Mouse (Mus musculus) embryonic facial prominence, embryonic 11.5 days (tissue): ENCODE measurements around the gene Itk. TPM values are rescaled to one million over a fixed set of nuclear protein-coding genes. Genes with fewer than 3 reads are reported as not detected.

Source experiments
- ATAC-seq: fragments of 200-750 bp; cut with Nextera tagmentation; replicated peaks from 2 replicates; pipeline ENCODE4 v1.8.0; 2017; ENCODE audit warnings: low read depth; ENCODE audit not compliant: insufficient number of reproducible peaks, low FRiP score, low TSS enrichment
- DNase-seq: peaks from one replicate; pipeline ENCODE4 v3.0.0-alpha.2; 2015; ENCODE audit warnings: low spot score
- H3K27ac ChIP-seq: fragments of 300-500 bp; sonication (generic); replicated peaks from 2 replicates; pipeline ENCODE4 v1.5.1; 2014; ENCODE audit warnings: mild to moderate bottlenecking, low read depth, low read length, control low read depth
- H3K27me3 ChIP-seq: fragments of 300-500 bp; sonication (generic); 2 replicates; pipeline ENCODE4 v1.6.1; 2014; ENCODE audit warnings: mild to moderate bottlenecking, low read length, moderate library complexity, mixed read lengths; ENCODE audit not compliant: control insufficient read depth, insufficient read depth
- H3K36me3 ChIP-seq: fragments of 300-500 bp; sonication (generic); replicated peaks from 2 replicates; pipeline ENCODE4 v1.6.1; 2014; ENCODE audit warnings: low read depth, mild to moderate bottlenecking, low read length, moderate library complexity, mixed read lengths; ENCODE audit not compliant: control insufficient read depth, insufficient read depth
- H3K4me1 ChIP-seq: fragments of 300-500 bp; sonication (generic); 2 replicates; pipeline ENCODE4 v1.6.1; 2014; ENCODE audit warnings: low read length, mixed read lengths; ENCODE audit not compliant: control insufficient read depth, insufficient read depth
- H3K4me2 ChIP-seq: fragments of 300-500 bp; sonication (generic); 2 replicates; pipeline ENCODE4 v1.6.1; 2014; ENCODE audit warnings: low read depth, mild to moderate bottlenecking, control low read depth, low read length, moderate library complexity
- H3K4me3 ChIP-seq: fragments of 300-500 bp; sonication (generic); 2 replicates; pipeline ENCODE4 v1.5.1; 2014; ENCODE audit warnings: low read depth, low read length, control low read depth
- H3K9ac ChIP-seq: fragments of 300-500 bp; sonication (generic); replicated peaks from 2 replicates; pipeline ENCODE4 v1.6.1; 2014; ENCODE audit warnings: mild to moderate bottlenecking, control low read depth, low read length
- H3K9me3 ChIP-seq: fragments of 300-500 bp; sonication (generic); replicated peaks from 2 replicates; pipeline ENCODE4 v1.6.1; 2016; ENCODE audit warnings: mild to moderate bottlenecking, low read length, inconsistent platforms, mixed read lengths; ENCODE audit not compliant: control insufficient read depth
- WGBS: fragments of 180-500 bp; shearing (Covaris S2); extraction: QIAGEN DNeasy Blood & Tissue Kit; methylation state at CpG from one replicate; pipeline ENCODE4 v1.1.7; 2014; 5-methylcytosine and 5-hydroxymethylcytosine counted together
- polyA plus RNA-seq: library from polyadenylated mRNA; unstranded; fragments of >200 nt; fragmentation: Nextera tagmentation; extraction: Ambion mirVana; gene quantifications from 2 replicates; pipeline ENCODE4 v1.2.1, GENCODE M21; 2014

Itk gene
- polyA plus RNA-seq, 1 experiment from 2014 or later = not detected

DNA sequence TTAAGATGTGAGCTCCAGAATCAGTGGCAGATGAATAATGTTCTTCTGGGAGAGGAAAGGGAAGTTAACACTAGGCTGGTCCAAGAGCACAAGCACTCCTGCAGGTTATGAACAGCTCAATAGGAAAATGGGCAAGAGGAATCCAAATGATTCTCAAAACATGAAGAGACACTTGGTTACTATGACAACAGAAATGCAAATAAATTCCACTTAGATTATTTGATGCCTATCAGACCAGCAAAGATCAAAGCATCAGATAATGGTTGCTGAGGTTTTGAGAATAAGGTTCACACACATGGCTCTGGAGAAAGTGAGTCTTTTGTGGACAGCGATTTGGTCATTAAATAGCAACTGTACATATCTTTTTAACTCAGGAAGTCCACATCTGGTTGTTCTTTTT lies 12.0 kb downstream of the Itk start:
- ATAC-seq = no peak
- H3K27ac ChIP-seq = no peak overlapping the region
- H3K9me3 ChIP-seq = no peaks in the 10 kb centered on the region
- DNase-seq = no peak
- no peaks in the 10 kb centered on the region for H3K27me3 ChIP-seq
- WGBS = 76% methylated on average over 1 of the region's 1 CpGs
- no peaks in the 10 kb centered on the region for H3K4me1 ChIP-seq
- H3K4me3 ChIP-seq = no peak overlapping the region
- H3K4me2 ChIP-seq = no peak overlapping the region
- no peaks in the 10 kb centered on the region for H3K36me3 ChIP-seq
- H3K9ac ChIP-seq = no peak overlapping the region

DNA sequence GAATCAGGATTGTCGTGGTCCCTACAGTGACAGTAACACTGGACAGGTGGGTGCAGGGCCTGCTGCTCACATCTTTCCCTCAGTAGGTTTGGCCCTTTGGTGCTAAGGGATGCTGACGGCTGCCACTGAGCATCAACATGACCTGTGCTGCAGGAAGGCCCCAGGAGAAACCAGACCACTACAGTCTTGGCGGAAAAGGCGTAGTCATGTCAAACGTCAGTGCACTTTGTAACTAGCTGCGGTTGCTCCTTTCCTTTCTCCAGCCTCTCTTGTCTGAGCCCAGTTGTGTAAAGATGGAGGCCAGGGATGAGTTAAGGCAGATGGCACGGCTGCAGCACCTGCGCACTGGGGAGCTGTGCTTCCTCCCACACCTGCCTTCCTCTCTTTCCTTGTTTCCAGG lies 14.3 kb downstream of the Itk start:
- no peak overlapping the region for H3K4me3 ChIP-seq
- WGBS = 76% methylated on average over 8 of the region's 8 CpGs

DNA sequence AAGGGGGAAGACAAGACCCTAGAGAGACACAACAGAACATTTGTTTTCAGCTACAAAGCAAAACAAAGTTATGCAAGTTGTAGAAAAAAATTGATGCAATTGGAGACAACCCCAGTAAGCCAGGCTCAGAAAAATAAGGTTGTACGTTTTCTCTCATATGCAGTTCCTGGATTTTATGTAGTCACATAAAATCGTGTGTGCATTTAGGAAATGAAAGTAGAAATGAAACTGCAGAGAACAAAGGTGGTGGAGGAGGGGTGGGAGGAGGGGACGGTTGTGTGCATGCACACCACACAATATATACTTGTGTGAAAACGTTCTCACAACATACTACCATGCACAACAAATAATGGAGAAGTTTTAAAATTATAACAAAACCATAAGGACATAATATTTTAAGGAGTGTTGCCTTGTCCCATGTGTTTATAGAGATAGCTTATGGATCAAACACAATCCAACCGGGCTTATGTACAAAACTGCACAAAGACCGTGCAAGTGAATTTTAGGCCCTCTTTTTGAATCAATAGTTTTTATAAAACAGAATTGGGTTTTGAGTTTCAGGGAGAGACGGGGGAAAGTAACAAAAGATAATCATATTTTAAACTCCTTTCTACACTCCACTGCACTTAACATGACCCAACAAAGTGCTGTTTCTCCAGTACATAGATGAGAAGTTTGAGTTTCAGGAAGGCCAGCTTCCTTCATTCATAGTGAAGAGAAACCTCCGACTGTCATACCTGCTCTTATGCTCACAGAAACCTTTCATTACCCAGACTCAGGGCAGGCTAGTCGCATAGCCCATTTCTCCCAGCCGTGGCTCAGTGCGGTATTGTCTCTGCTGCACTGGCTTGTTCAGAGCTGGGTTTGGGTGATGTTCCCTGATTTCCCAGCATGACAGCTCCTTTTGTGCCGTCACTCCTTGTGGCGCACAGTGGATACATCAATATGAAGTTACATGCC lies 16.0 kb downstream of the Itk start:
- 81% methylated on average over 13 of the region's 13 CpGs for WGBS
- Histone ChIP-seq H3K4me2 (no peak overlapping the region), H3K9me3 (no peaks in the 10 kb centered on the region), H3K4me3 (no peak overlapping the region), H3K27me3 (no peaks in the 10 kb centered on the region), H3K9ac (no peak overlapping the region), H3K27ac (no peak overlapping the region), H3K36me3 (no peaks in the 10 kb centered on the region), H3K4me1 (no peaks in the 10 kb centered on the region)
- no peak for DNase-seq
- no peak for ATAC-seq

More for the DNA sequence above, 14.3 kb downstream of the Itk start:
- no peaks in the 10 kb centered on the region for H3K9me3 ChIP-seq
- H3K9ac ChIP-seq = no peak overlapping the region
- H3K27me3 ChIP-seq = no peaks in the 10 kb centered on the region
- H3K4me2 ChIP-seq = no peak overlapping the region
- ATAC-seq (no peak), DNase-seq (no peak)
- H3K27ac ChIP-seq = no peak overlapping the region
- no peaks in the 10 kb centered on the region for H3K36me3 ChIP-seq
- no peaks in the 10 kb centered on the region for H3K4me1 ChIP-seq

- Histone ChIP-seq H3K9ac (no peak overlapping the region), H3K27ac (no peak overlapping the region), H3K4me2 (no peak overlapping the region), H3K27me3 (no peaks in the 10 kb centered on the region), H3K4me1 (no peaks in the 10 kb centered on the region), H3K9me3 (no peaks in the 10 kb centered on the region), H3K36me3 (no peaks in the 10 kb centered on the region), H3K4me3 (no peak overlapping the region)
- DNase-seq = no peak
- ATAC-seq = no peak
- WGBS = 78% methylated on average over 8 of the region's 8 CpGs
These were observed 16.9 kb downstream of the Itk start for GRCm38 (mm10) chr11:46372331-46372953.

DNA sequence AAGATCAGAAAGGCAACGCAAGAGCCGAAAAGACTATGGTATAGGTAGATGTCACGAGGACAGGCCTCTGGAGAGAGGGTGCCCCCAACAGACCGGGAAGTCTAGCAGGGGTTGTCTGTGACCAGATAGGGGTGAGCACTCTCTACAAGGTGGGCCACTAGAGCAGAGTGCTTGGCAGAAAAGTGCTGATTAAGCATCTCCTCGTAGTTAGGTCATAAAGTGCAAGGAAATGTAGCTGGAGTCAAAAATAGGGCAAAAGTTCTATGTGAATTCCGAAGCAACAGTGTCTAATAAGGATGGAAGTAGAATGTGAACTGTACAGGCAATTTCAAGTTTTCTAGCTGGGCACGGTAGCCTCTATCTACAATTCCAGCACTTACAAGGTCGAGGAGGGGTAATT lies 18.1 kb downstream of the Itk start:
- no peak overlapping the region for H3K4me2 ChIP-seq
- ATAC-seq = no peak
- H3K9ac ChIP-seq = no peak overlapping the region
- H3K27ac ChIP-seq = no peak overlapping the region
- H3K4me3 ChIP-seq = no peak overlapping the region
- WGBS = 95% methylated on average over 8 of the region's 8 CpGs
- H3K36me3 ChIP-seq = no peaks in the 10 kb centered on the region
- no peaks in the 10 kb centered on the region for H3K27me3 ChIP-seq
- no peaks in the 10 kb centered on the region for H3K9me3 ChIP-seq
- no peak for DNase-seq
- H3K4me1 ChIP-seq = no peaks in the 10 kb centered on the region

GRCm38 (mm10) chr11:46370457-46370856 lies 18.9 kb downstream of the Itk start:
- Histone ChIP-seq H3K4me1 (no peaks in the 10 kb centered on the region), H3K27ac (no peak overlapping the region), H3K4me2 (no peak overlapping the region), H3K36me3 (no peaks in the 10 kb centered on the region), H3K4me3 (no peak overlapping the region), H3K9me3 (no peaks in the 10 kb centered on the region), H3K27me3 (no peaks in the 10 kb centered on the region), H3K9ac (no peak overlapping the region)
- ATAC-seq = no peak
- WGBS = 94% methylated on average over 4 of the region's 4 CpGs
- DNase-seq = no peak

DNA sequence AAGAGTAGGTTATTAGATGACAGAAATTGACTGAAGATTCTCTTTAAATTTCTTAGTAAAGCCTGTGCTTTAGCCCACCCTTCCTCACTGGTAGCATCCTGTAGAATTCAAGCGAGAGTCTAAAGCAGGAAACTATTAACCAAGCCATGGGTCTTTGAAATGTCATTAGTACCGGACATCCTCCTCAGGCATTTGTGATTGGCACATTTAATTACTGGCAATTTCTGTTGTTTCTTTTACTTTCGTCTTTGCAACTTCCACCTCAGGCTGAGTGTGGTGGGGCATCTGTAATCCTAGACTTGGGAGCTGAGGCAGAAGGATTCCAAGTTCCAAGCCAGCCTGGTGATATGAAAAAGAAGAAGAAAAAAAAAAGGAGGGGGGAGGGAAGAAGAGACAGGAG lies 23.0 kb downstream of the Itk start:
- Histone ChIP-seq H3K36me3 (no peaks in the 10 kb centered on the region), H3K27me3 (no peaks in the 10 kb centered on the region), H3K27ac (no peak overlapping the region), H3K4me1 (no peaks in the 10 kb centered on the region), H3K4me3 (no peak overlapping the region), H3K9ac (no peak overlapping the region), H3K9me3 (no peaks in the 10 kb centered on the region), H3K4me2 (no peak overlapping the region)
- ATAC-seq (no peak), DNase-seq (no peak)
- WGBS = 27% methylated on average over 3 of the region's 3 CpGs

DNA sequence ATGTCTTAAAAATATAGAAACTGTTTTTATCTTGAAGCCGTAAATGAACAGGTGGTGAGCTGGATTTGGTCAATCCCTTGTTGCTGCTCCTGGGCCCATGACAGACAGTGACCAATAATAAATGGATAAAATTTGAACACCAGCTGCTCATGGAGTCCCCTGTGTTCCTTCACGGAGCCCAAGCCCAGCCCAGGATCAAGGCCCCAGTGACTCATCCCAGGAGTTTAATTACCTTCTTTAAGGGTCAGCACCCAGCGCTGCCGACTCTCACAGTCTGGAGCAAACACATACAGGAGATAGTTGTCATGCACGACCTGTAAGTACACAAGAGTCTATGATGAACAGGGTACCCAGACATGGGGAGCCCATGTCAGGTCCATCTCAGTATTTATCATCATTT lies 23.6 kb downstream of the Itk start:
- Histone ChIP-seq H3K27ac (no peak overlapping the region), H3K4me2 (no peak overlapping the region), H3K4me3 (no peak overlapping the region), H3K9me3 (no peaks in the 10 kb centered on the region), H3K27me3 (no peaks in the 10 kb centered on the region), H3K9ac (no peak overlapping the region), H3K4me1 (no peaks in the 10 kb centered on the region), H3K36me3 (no peaks in the 10 kb centered on the region)
- no peak for ATAC-seq
- no peak for DNase-seq
- 75% methylated on average over 5 of the region's 5 CpGs for WGBS
